Mouse (Mus musculus) midbrain, embryonic 11.5 days (tissue): ENCODE measurements at regions not wholly inside any gene's neighbourhood (a gene's known extent, or its start where the extent isn't known, plus 50 kb on each side); places are given as distances from the start of the nearest gene placed in this dataset.
"Not testable (repeated sequence)": the region's sequence is repeated elsewhere in the genome, so short reads cannot be mapped to it uniquely, and the experiment has no call there.

ENCODE experiments used
- ATAC-seq: fragments of 200-750 bp; cut with Nextera tagmentation; 2 replicates; pipeline ENCODE4 v1.8.0; 2017; ENCODE audit warnings: moderate TSS enrichment, moderate library complexity; ENCODE audit not compliant: low FRiP score
- DNase-seq: peaks from one replicate; pipeline ENCODE4 v3.0.0; 2015; ENCODE audit warnings: low spot score; ENCODE audit errors: missing footprints
- H3K27ac ChIP-seq: fragments of 300-500 bp; sonication (generic); 2 replicates; pipeline ENCODE4 v1.5.1; 2014; ENCODE audit warnings: low read depth, low read length
- H3K27me3 ChIP-seq: fragments of 300-500 bp; sonication (generic); 2 replicates; pipeline ENCODE4 v1.6.1; 2014; ENCODE audit warnings: mild to moderate bottlenecking, low read length, moderate library complexity, mixed read lengths; ENCODE audit not compliant: control insufficient read depth, insufficient read depth
- H3K36me3 ChIP-seq: fragments of 300-500 bp; sonication (generic); 2 replicates; pipeline ENCODE4 v1.6.1; 2014; ENCODE audit warnings: mild to moderate bottlenecking, low read length, moderate library complexity, mixed read lengths; ENCODE audit not compliant: control insufficient read depth, insufficient read depth
- H3K4me1 ChIP-seq: fragments of 300-500 bp; sonication (generic); 2 replicates; pipeline ENCODE4 v1.6.1; 2014; ENCODE audit warnings: low read length; ENCODE audit not compliant: control insufficient read depth, insufficient read depth
- H3K4me2 ChIP-seq: fragments of 300-500 bp; sonication (generic); 2 replicates; pipeline ENCODE4 v1.6.1; 2014; ENCODE audit warnings: mild to moderate bottlenecking, moderate library complexity
- H3K4me3 ChIP-seq: fragments of 300-500 bp; sonication (generic); 2 replicates; pipeline ENCODE4 v1.5.1; 2014; ENCODE audit warnings: low read depth, low read length
- H3K9ac ChIP-seq: fragments of 300-500 bp; sonication (generic); 2 replicates; pipeline ENCODE4 v1.6.1; 2014; ENCODE audit warnings: low read length
- H3K9me3 ChIP-seq: fragments of 300-500 bp; sonication (generic); 2 replicates; pipeline ENCODE4 v1.6.1; 2016; ENCODE audit warnings: low read length; ENCODE audit not compliant: control insufficient read depth
- WGBS: fragments of 180-500 bp; shearing (Covaris S2); extraction: QIAGEN DNeasy Blood & Tissue Kit; methylation state at CpG from one replicate; pipeline ENCODE4 v1.1.7; 2014; 5-methylcytosine and 5-hydroxymethylcytosine counted together

DNA sequence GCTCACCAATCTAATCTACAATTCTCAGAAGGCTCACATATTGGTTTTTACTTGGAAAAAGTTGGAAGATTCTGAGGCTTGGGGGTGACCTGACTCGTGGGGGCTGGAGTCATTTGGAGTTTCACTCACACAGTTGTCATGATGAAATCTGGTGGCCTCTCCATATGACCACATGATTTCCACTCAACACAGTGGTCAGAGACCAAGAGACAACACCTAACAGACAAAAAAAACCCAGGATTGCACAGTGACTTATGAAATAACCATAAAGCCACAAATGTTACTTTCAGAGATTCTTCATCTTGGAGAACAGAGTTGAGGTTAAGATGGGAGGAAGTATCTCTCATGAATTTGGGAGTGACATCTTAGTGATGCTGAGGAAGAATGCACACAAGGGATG, 263.4 kb upstream of the Tgfbr2 start:
- no peaks in the 10 kb centered on the region for H3K36me3 ChIP-seq
- ATAC-seq (no peak), DNase-seq (no peak)
- no peak overlapping the region for H3K4me3 ChIP-seq
- H3K9ac ChIP-seq: no peak overlapping the region
- no peak overlapping the region for H3K27ac ChIP-seq
- WGBS: 73% methylated on average over 1 of the region's 1 CpGs
- H3K9me3 ChIP-seq: no peaks in the 10 kb centered on the region
- no peak overlapping the region for H3K4me2 ChIP-seq
- H3K4me1 ChIP-seq: no peaks in the 10 kb centered on the region
- no peaks in the 10 kb centered on the region for H3K27me3 ChIP-seq

DNA sequence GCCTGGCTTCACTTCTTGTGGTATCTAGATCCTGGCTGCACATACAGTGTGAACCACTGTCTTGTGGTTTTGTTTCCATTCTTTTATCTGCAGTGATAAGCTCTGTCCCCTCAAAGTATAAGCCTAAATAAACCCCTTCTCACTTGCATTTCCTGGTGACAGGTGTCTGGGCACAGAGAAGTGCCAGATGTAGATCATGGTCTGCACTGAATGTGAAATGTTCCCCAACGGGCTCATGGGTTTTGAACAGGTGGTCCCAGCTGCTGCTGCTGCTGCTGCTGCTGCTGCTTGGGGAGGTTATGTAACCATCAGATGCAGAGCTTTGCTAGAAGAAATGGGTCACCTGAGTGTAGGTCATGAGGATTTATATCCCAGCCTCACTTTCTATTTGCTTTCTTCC, 259.3 kb upstream of the Tgfbr2 start:
- Histone ChIP-seq H3K27me3 (no peaks in the 10 kb centered on the region), H3K36me3 (no peaks in the 10 kb centered on the region), H3K27ac (no peak overlapping the region), H3K4me2 (no peak overlapping the region), H3K9me3 (no peaks in the 10 kb centered on the region), H3K9ac (no peak overlapping the region), H3K4me3 (no peak overlapping the region), H3K4me1 (no peaks in the 10 kb centered on the region)
- WGBS: 95% methylated on average over 1 of the region's 1 CpGs
- ATAC-seq (no peak), DNase-seq (no peak)

DNA sequence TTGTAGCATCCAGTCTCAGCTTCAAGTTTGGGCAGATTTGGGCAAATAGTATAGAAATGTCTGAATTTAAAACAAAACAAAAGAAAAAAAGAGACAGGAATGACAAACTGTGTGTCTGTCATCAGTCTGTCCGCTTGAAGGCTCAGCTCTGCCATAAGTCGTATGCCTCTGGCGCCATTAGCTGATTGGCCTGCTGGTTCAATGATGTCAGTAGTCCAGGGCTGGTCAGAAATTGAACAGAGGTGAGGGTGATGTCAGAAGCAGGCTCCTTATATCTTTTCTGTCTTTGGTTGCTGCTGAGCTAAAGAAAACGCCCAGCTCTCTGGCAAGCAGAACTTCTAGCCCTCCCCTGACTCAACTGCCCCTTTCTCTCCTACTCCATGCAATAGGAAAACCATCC, 253.9 kb upstream of the Tgfbr2 start:
- ATAC-seq (no peak), DNase-seq (no peak)
- no peaks in the 10 kb centered on the region for H3K27me3 ChIP-seq
- H3K27ac ChIP-seq: no peak overlapping the region
- H3K9me3 ChIP-seq: no peaks in the 10 kb centered on the region
- no peaks in the 10 kb centered on the region for H3K36me3 ChIP-seq
- H3K9ac ChIP-seq: no peak overlapping the region
- WGBS: 85% methylated on average over 4 of the region's 4 CpGs
- H3K4me3 ChIP-seq: no peak overlapping the region
- 0 out of 2 replicates have a peak, but pooled peaks cover 2% of the 10 kb centered on the region for H3K4me1 ChIP-seq
- H3K4me2 ChIP-seq: no peak overlapping the region

DNA sequence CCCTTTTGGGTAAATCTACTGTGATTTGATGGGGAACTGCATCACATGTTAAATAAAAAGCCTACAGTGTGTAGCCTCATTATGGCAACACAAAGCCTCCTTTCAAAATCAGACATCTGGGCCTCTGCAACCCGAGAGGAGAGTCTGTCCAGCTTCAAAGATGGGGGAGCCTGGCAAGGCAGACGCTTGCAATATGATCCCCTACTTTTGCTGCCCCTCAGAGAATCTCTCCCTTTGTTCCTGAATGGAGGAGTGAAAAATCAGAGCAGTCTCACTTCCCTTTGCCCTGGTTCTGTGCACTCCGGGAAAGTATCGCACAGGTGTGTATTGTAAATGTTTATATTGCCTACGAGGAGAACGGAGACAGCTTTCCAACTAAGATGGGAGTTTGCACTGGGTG, 253.3 kb upstream of the Tgfbr2 start:
- Histone ChIP-seq H3K36me3 (no peaks in the 10 kb centered on the region), H3K4me2 (no peak overlapping the region), H3K27me3 (no peaks in the 10 kb centered on the region), H3K27ac (no peak overlapping the region), H3K9me3 (no peaks in the 10 kb centered on the region), H3K9ac (no peak overlapping the region), H3K4me3 (no peak overlapping the region), H3K4me1 (0 out of 2 replicates have a peak, but pooled peaks cover 2% of the 10 kb centered on the region)
- ATAC-seq (no peak), DNase-seq (no peak)
- WGBS: 68% methylated on average over 6 of the region's 6 CpGs

DNA sequence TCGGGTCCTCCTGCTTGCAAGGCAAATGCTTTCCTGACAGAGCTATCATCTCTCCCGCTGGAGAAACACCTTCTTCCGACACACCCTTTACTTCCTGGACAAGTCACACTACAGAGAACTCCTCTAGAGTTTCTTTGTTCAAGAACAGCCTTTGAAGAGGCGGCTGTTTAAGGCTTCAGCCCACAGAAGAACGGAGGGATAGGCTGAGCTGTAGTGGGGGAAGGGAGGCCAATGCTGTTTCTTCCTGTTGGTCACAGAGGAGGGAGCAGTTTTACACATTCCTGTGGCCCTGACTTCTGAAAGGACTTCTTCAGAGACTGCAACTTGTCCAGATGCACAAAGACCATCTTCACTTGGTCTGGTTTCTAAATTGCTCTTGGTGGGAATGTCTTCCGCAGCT, 252.1 kb upstream of the Tgfbr2 start:
- no peak for DNase-seq
- H3K4me2 ChIP-seq: no peak overlapping the region
- H3K9me3 ChIP-seq: no peaks in the 10 kb centered on the region
- H3K9ac ChIP-seq: no peak overlapping the region
- 48% methylated on average over 6 of the region's 6 CpGs for WGBS
- H3K27me3 ChIP-seq: no peaks in the 10 kb centered on the region
- no peaks in the 10 kb centered on the region for H3K36me3 ChIP-seq
- H3K27ac ChIP-seq: no peak overlapping the region
- no peak overlapping the region for H3K4me3 ChIP-seq
- 0 out of 2 replicates have a peak, but pooled peaks cover 2% of the 10 kb centered on the region for H3K4me1 ChIP-seq
- ATAC-seq: no peak

DNA sequence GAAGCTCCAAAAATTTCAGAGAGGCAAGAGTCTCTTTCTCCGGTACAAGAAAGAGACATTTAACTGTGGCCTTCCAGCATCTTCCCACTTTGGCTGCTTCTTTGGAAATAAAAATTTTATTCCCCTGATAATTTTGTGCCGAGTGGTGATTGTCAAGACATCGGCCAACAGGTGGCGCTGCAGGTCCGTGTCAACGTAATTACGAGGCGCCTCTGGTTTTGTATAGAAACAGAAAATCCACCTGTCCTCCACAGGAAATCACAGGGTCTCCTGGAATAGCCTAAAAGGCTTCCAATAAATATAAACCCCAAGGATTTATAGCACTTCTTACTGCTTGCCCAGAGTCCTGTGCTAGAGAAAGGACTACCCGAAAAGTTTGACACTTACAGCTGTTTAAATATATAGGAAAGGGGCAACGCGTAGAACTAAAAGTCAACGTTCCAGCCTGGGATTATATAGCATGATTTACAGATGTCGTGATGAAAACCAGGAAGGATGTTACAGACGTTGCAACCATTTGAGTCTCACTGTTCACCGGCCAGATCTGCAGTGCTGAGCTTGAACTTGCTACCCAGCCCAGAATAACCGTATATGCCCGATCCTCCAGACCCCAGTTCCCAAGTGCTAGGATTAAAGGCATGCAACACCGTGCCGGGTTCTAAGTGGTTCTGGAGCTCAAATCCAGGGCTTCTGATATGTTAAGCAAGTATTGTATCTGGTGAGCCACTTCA, 251.3 kb upstream of the Tgfbr2 start:
- Histone ChIP-seq H3K27me3 (no peaks in the 10 kb centered on the region), H3K4me1 (0 out of 2 replicates have a peak, but pooled peaks cover 2% of the 10 kb centered on the region), H3K9ac (no peak overlapping the region), H3K4me2 (no peak overlapping the region), H3K4me3 (no peak overlapping the region), H3K27ac (no peak overlapping the region), H3K36me3 (no peaks in the 10 kb centered on the region), H3K9me3 (no peaks in the 10 kb centered on the region)
- ATAC-seq: no peak
- WGBS: 57% methylated on average over 19 of the region's 19 CpGs
- peak; percentile 98 for DNase-seq

DNA sequence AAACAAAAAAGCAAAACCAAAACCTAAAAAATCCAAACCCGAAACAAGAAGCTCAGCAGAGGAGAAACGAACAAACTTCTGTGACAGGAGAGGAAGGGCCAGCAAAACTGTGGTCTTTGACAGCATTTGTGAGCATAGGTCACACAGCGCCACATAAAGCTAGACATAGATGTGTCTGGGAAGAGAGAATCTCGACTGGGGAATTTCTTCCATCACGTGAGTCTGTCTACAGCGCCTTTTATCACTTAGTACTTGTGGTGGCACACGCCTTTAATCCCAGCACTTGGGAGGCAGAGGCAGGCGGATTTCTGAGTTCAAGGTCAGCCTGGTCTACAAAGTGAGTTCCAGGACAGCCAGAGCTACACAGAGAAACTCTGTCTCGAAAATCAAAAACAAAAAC, 250.2 kb upstream of the Tgfbr2 start:
- not testable (repeated sequence) for ATAC-seq, DNase-seq, H3K9me3 ChIP-seq, H3K27ac ChIP-seq, H3K9ac ChIP-seq, H3K27me3 ChIP-seq, H3K4me2 ChIP-seq, H3K4me3 ChIP-seq, H3K4me1 ChIP-seq, H3K36me3 ChIP-seq
- WGBS: 84% methylated on average over 9 of the region's 9 CpGs

DNA sequence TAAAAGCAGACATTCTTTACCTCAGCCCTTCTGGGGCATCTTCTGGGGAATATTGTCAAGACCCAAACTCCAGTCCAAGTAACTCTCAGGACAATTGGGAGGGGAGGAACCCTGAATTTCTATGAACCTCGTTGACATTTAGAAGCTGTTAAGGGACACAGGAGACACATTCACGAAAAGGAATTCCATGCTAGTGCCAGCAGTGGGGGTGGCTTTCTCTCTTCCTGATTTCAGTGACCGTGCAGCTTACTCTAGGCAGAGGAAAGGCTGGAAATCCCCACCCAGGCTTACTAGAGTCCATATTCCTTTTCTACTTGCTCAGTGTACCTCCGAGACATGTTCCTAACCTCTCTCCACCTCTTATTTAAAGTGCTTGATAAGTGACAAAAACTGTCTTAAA, 239.9 kb upstream of the Tgfbr2 start:
- H3K27me3 ChIP-seq: no peaks in the 10 kb centered on the region
- ATAC-seq (no peak), DNase-seq (no peak)
- H3K4me3 ChIP-seq: no peak overlapping the region
- H3K36me3 ChIP-seq: no peaks in the 10 kb centered on the region
- no peaks in the 10 kb centered on the region for H3K9me3 ChIP-seq
- no peak overlapping the region for H3K4me2 ChIP-seq
- H3K9ac ChIP-seq: no peak overlapping the region
- WGBS: 84% methylated on average over 4 of the region's 4 CpGs
- no peak overlapping the region for H3K27ac ChIP-seq
- H3K4me1 ChIP-seq: no peaks in the 10 kb centered on the region

DNA sequence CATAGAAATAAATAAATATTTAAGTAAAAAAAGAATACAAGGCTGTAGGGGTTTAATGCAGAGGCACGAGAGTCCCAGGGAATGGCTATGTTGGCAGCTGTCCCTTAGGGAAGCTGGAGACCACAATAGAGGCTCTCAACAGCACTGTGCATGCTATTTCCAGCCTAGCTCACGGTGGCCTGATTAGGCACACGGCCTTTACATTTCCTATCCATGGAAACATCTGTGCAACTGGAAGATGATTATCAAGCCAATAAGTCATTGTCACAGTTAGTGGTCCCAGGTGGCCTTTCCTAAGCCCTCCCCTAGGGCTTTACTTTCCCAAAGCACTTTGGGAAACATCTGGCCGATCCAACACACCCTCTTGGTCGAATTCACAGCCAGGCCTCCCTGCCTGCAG, 235.9 kb upstream of the Tgfbr2 start:
- no peak for DNase-seq
- no peak overlapping the region for H3K4me3 ChIP-seq
- no peaks in the 10 kb centered on the region for H3K36me3 ChIP-seq
- no peak overlapping the region for H3K4me2 ChIP-seq
- H3K27ac ChIP-seq: no peak overlapping the region
- ATAC-seq: no peak
- H3K4me1 ChIP-seq: no peaks in the 10 kb centered on the region
- WGBS: 84% methylated on average over 5 of the region's 5 CpGs
- H3K9ac ChIP-seq: no peak overlapping the region
- H3K9me3 ChIP-seq: no peaks in the 10 kb centered on the region
- no peaks in the 10 kb centered on the region for H3K27me3 ChIP-seq
